Mouse (Mus musculus): Measurements from ENCODE around the gene Ankrd44. TPM values are rescaled to one million over a fixed set of nuclear protein-coding genes. Genes with fewer than 3 reads are reported as not detected.

Ankrd44 gene
- total and polyA plus RNA-seq, 3 experiments, result 0.10 to 2.6 (median 1.5) TPM

- H3K4me1 ChIP-seq (ENCODE audit: insufficient read depth, low read depth, low read length), result no peaks in the 10 kb centered on the region
- no peak overlapping the region for H3K4me3 ChIP-seq (ENCODE audit: low read depth, low read length)
- no peak for TF ChIP-seq TAL1 (conservative IDR thresholded peaks at IDR 0.05; ENCODE audit: low read depth, low read length)
- no peaks in the 10 kb centered on the region for H3K9me3 ChIP-seq (replicated peaks)
- DNase-seq (ENCODE audit: low spot score) (no peak), ATAC-seq (ENCODE audit: extremely low read depth, insufficient number of reproducible peaks, low FRiP score, poor library complexity, severe bottlenecking) (no peak)
- H3K36me3 ChIP-seq (replicated peaks), result no peaks in the 10 kb centered on the region
- H3K27me3 ChIP-seq (ENCODE audit: insufficient read depth, low read length), result no peaks in the 10 kb centered on the region
Observed at GRCm38 (mm10) chr1:54716921-54717320, 209.3 kb downstream of the Ankrd44 start.

- no peaks in the 10 kb centered on the region for H3K27me3 ChIP-seq (ENCODE audit: insufficient read depth, low read length)
- DNase-seq (ENCODE audit: low spot score) (no peak), ATAC-seq (ENCODE audit: extremely low read depth, insufficient number of reproducible peaks, low FRiP score, poor library complexity, severe bottlenecking) (no peak)
- H3K4me1 ChIP-seq (ENCODE audit: insufficient read depth, low read depth, low read length), result no peaks in the 10 kb centered on the region
- TF ChIP-seq POLR2AphosphoS5 (IDR thresholded peaks at IDR 0.05; ENCODE audit: insufficient replicate concordance, low read depth, low read length) (no peak), TAL1 (conservative IDR thresholded peaks at IDR 0.05; ENCODE audit: low read depth, low read length) (no peak)
- H3K4me3 ChIP-seq (ENCODE audit: low read depth, low read length), result no peak overlapping the region
- H3K36me3 ChIP-seq (replicated peaks), result no peaks in the 10 kb centered on the region
- H3K9me3 ChIP-seq (replicated peaks), result no peaks in the 10 kb centered on the region
Observed at GRCm38 (mm10) chr1:54715061-54715760, 211.0 kb downstream of the Ankrd44 start.

- Histone ChIP-seq H3K9me3 (replicated peaks) (no peaks in the 10 kb centered on the region), H3K36me3 (replicated peaks) (no peaks in the 10 kb centered on the region), H3K4me1 (ENCODE audit: insufficient read depth, low read depth, low read length) (no peaks in the 10 kb centered on the region), H3K4me3 (ENCODE audit: low read depth, low read length) (no peak overlapping the region), H3K27me3 (ENCODE audit: insufficient read depth, low read length) (no peaks in the 10 kb centered on the region)
- DNase-seq (ENCODE audit: low spot score), result no peak
- no peak for ATAC-seq (ENCODE audit: extremely low read depth, insufficient number of reproducible peaks, low FRiP score, poor library complexity, severe bottlenecking)
- TF ChIP-seq GATA2 (IDR thresholded peaks at IDR 0.05; ENCODE audit: borderline replicate concordance, low read depth, low read length) (no peak), CTCF (IDR thresholded peaks at IDR 0.05; ENCODE audit: low read depth, low read length) (no peak), TAL1 (conservative IDR thresholded peaks at IDR 0.05; ENCODE audit: low read depth, low read length) (no peak), GATA1 (IDR thresholded peaks at IDR 0.05; ENCODE audit: borderline replicate concordance, low read length) (no peak), POLR2AphosphoS5 (IDR thresholded peaks at IDR 0.05; ENCODE audit: insufficient replicate concordance, low read depth, low read length) (no peak)
Observed at GRCm38 (mm10) chr1:54713231-54714173, 212.7 kb downstream of the Ankrd44 start.

GRCm38 (mm10) chr1:54711568-54711967, 214.6 kb downstream of the Ankrd44 start:
- DNase-seq (ENCODE audit: low spot score) (no peak), ATAC-seq (ENCODE audit: extremely low read depth, insufficient number of reproducible peaks, low FRiP score, poor library complexity, severe bottlenecking) (no peak)
- Histone ChIP-seq H3K4me3 (ENCODE audit: low read depth, low read length) (no peak overlapping the region), H3K36me3 (replicated peaks) (no peaks in the 10 kb centered on the region), H3K27me3 (ENCODE audit: insufficient read depth, low read length) (no peaks in the 10 kb centered on the region), H3K4me1 (ENCODE audit: insufficient read depth, low read depth, low read length) (no peaks in the 10 kb centered on the region), H3K9me3 (replicated peaks) (no peaks in the 10 kb centered on the region)
- no peak for TF ChIP-seq TAL1 (conservative IDR thresholded peaks at IDR 0.05; ENCODE audit: low read depth, low read length)
- no peak for TF ChIP-seq POLR2AphosphoS5 (IDR thresholded peaks at IDR 0.05; ENCODE audit: insufficient replicate concordance, low read depth, low read length)
- no peak for TF ChIP-seq GATA2 (IDR thresholded peaks at IDR 0.05; ENCODE audit: borderline replicate concordance, low read depth, low read length)
- no peak for TF ChIP-seq CTCF (IDR thresholded peaks at IDR 0.05; ENCODE audit: low read depth, low read length)
- TF ChIP-seq GATA1 (IDR thresholded peaks at IDR 0.05; ENCODE audit: borderline replicate concordance, low read length), result no peak

- no peaks in the 10 kb centered on the region for H3K27me3 ChIP-seq (ENCODE audit: insufficient read depth, low read length)
- ATAC-seq (ENCODE audit: extremely low read depth, insufficient number of reproducible peaks, low FRiP score, poor library complexity, severe bottlenecking) (no peak), DNase-seq (ENCODE audit: low spot score) (no peak)
- H3K9me3 ChIP-seq (replicated peaks), result no peaks in the 10 kb centered on the region
- H3K4me3 ChIP-seq (ENCODE audit: low read depth, low read length), result no peak overlapping the region
- H3K36me3 ChIP-seq (replicated peaks), result no peaks in the 10 kb centered on the region
- TF ChIP-seq CTCF (IDR thresholded peaks at IDR 0.05; ENCODE audit: low read depth, low read length), result no peak
- TF ChIP-seq POLR2AphosphoS5 (IDR thresholded peaks at IDR 0.05; ENCODE audit: insufficient replicate concordance, low read depth, low read length), result no peak
- no peak for TF ChIP-seq GATA2 (IDR thresholded peaks at IDR 0.05; ENCODE audit: borderline replicate concordance, low read depth, low read length)
- no peak for TF ChIP-seq TAL1 (conservative IDR thresholded peaks at IDR 0.05; ENCODE audit: low read depth, low read length)
- TF ChIP-seq GATA1 (IDR thresholded peaks at IDR 0.05; ENCODE audit: borderline replicate concordance, low read length), result no peak
- H3K4me1 ChIP-seq (ENCODE audit: insufficient read depth, low read depth, low read length), result no peaks in the 10 kb centered on the region
Observed at GRCm38 (mm10) chr1:54710550-54710949, 215.6 kb downstream of the Ankrd44 start.

GRCm38 (mm10) chr1:54707888-54708565, 218.2 kb downstream of the Ankrd44 start:
- ATAC-seq (ENCODE audit: extremely low read depth, insufficient number of reproducible peaks, low FRiP score, poor library complexity, severe bottlenecking) (no peak), DNase-seq (ENCODE audit: low spot score) (no peak)

More at GRCm38 (mm10) chr1:54707888-54708565, 218.2 kb downstream of the Ankrd44 start:
- no peaks in the 10 kb centered on the region for H3K36me3 ChIP-seq (replicated peaks)
- no peak for TF ChIP-seq POLR2AphosphoS5 (IDR thresholded peaks at IDR 0.05; ENCODE audit: insufficient replicate concordance, low read depth, low read length)
- TF ChIP-seq TAL1 (conservative IDR thresholded peaks at IDR 0.05; ENCODE audit: low read depth, low read length), result no peak
- no peak for TF ChIP-seq GATA1 (IDR thresholded peaks at IDR 0.05; ENCODE audit: borderline replicate concordance, low read length)
- TF ChIP-seq GATA2 (IDR thresholded peaks at IDR 0.05; ENCODE audit: borderline replicate concordance, low read depth, low read length), result no peak
- TF ChIP-seq CTCF (IDR thresholded peaks at IDR 0.05; ENCODE audit: low read depth, low read length), result no peak
- no peaks in the 10 kb centered on the region for H3K27me3 ChIP-seq (ENCODE audit: insufficient read depth, low read length)
- H3K4me1 ChIP-seq (ENCODE audit: insufficient read depth, low read depth, low read length), result no peaks in the 10 kb centered on the region
- no peak overlapping the region for H3K4me3 ChIP-seq (ENCODE audit: low read depth, low read length)
- no peaks in the 10 kb centered on the region for H3K9me3 ChIP-seq (replicated peaks)

Data from G1E (cell line).